In the genomic region with DNA sequence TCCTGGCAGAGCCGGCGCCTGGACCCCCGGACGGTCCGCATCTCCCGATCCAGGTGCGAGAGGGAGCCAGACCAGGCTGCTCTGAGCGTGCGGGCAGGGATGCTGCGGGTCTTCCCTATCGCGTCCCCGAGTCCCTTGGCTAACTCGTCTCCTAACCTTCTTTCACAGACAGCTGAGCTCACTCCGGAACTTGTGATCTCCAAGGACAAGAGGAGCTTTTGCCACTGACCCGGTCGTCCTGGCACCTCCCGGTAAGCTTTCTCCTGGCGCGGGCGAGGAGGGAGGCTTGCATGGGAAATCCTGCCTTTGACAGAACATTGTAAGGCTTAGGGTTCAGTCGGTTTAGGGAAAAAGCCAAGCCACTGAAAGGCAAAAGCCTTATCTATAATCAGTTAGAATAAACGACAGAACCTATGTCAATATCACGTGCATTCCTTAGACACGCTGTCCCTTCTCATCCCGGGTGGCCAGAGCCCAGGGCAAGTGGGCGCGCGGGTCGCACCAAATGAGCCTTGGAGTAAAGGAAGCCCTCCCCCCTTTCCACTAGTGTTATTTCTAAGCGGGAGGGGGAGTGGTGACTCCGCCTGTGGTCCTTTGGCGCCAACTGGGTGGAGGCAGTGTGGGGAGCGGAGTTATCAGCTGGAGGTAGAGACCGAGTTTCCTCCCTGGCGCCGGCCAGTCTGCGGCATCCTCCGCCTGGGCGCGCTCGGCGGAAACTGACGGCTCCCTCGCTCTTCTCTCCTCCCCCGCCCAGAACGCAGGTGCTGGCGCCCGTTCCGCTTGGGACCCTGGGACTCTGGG, we compare ENCODE assay signal across 8 mouse cellular contexts. TPM values are rescaled to one million over a fixed set of nuclear protein-coding genes. Genes with fewer than 3 reads are reported as not detected.
DNase-seq lines count a peak whose midpoint lies in the region; ATAC-seq and TF ChIP-seq lines count a peak whose summit lies in the region.

No protein-coding gene starts in this region.

- peaks cover 28% of the 10 kb centered on the region for H3K4me1 ChIP-seq in embryonic fibroblast, embryonic 13.5 days (ENCODE audit: control insufficient read depth, insufficient read depth, low read length)

- TF ChIP-seq POLR2A in embryonic fibroblast, embryonic 13.5 days (IDR thresholded peaks at IDR 0.05; ENCODE audit: low read depth, low read length) = peak; percentile 30; the same call in 1 of the 2 replicates

- H3K4me3 ChIP-seq in left cerebral cortex, adult 2 months = peak overlapping the region; percentile 60
- H3K4me3 ChIP-seq in embryonic fibroblast, embryonic 13.5 days (ENCODE audit: insufficient read depth, low read length) = peak overlapping the region; percentile 68

- ATAC-seq in megakaryocyte progenitor cell, adult 5-6 weeks (replicated peaks; ENCODE audit: poor library complexity) = peak; percentile 41

- no peak for TF ChIP-seq CTCF in left cerebral cortex, adult 2 months (IDR thresholded peaks at IDR 0.05)
- TF ChIP-seq CTCF in embryonic fibroblast, embryonic 13.5 days (IDR thresholded peaks at IDR 0.05; ENCODE audit: borderline replicate concordance, insufficient read depth, low read length) = no peak

- DNase-seq in left cerebral cortex, adult 2 months (ENCODE audit: extremely low spot score in 1 of 2, low spot score in 2 of 2) = no peak
- DNase-seq in left cerebral cortex, adult 8-10 months (ENCODE audit: low spot score in 2 of 2) = no peak
- peak; percentile 87 for DNase-seq in heart, postnatal 14 days
- peak; percentile 87 to 91 for DNase-seq in kidney, postnatal 36 days
- peak; percentile 52 to 59 for DNase-seq in spleen, postnatal 14 days (ENCODE audit: low spot score in 2 of 2)
- no peak for DNase-seq in layer of hippocampus, postnatal 14 days (ENCODE audit: low spot score in 2 of 2)

- peak overlapping the region; percentile 85 for H3K27ac ChIP-seq in left cerebral cortex, adult 2 months
- H3K27ac ChIP-seq in embryonic fibroblast, embryonic 13.5 days (ENCODE audit: insufficient read depth, low read length) = peak overlapping the region; percentile 93

- intact Hi-C loops in left cerebral cortex, adult 2 months (cut with DNase I) = loop anchor here (5.0 kb wide), 1 partner anchor 42 kb away; no protein-coding TSS in a partner anchor
- intact Hi-C loops in heart, postnatal 14 days (cut with DNase I) = no loop called here

RNA-seq across cellular contexts. Expression of a gene that starts 1.0 kb away (rescaled TPM):
- 10 to 100 TPM; 26.8 to 36.1 TPM for total RNA-seq in left cerebral cortex, adult 2 months (2021)
- total RNA-seq in left cerebral cortex, adult 8-10 months (2022) = 10 to 100 TPM; 34.7 to 39.3 (median 38.4) TPM
- 201 and 239 TPM in 2 replicates for polyA plus RNA-seq in embryonic fibroblast, embryonic 13.5 days (2011; ENCODE audit: insufficient read length, low read depth, missing spikeins)
- 10 to 100 TPM; 85.4 to 93.7 TPM for total RNA-seq in heart, postnatal 14 days (2021)
- total RNA-seq in megakaryocyte progenitor cell, adult 5-6 weeks (2015) = 0.44 and 1.4 TPM in 2 replicates
- total RNA-seq in megakaryocyte progenitor cell, adult 5-6 weeks (2017) = 1.0 and 2.4 TPM in 2 replicates
- total RNA-seq in layer of hippocampus, postnatal 14 days (2021) = 10 to 100 TPM; 77.9 to 91.6 TPM

RNA-seq across cellular contexts. Expression of a gene that starts 27.9 kb away (rescaled TPM):
- 1 to 10 TPM in 1 of 2 experiments, under 1 TPM in 1; 0.36 to 1.3 TPM for total RNA-seq in left cerebral cortex, adult 2 months (2021)
- 1 to 10 TPM in 1 of 4 experiments, under 1 TPM in 3; 0.37 to 1.3 (median 0.48) TPM for total RNA-seq in left cerebral cortex, adult 8-10 months (2022)
- 0.78 and 1.1 TPM in 2 replicates for polyA plus RNA-seq in embryonic fibroblast, embryonic 13.5 days (2011; ENCODE audit: insufficient read length, low read depth, missing spikeins)
- total RNA-seq in heart, postnatal 14 days (2021) = 10 to 100 TPM in 1 of 2 experiments, 1 to 10 TPM in 1; 9.4 to 10.4 TPM
- total RNA-seq in megakaryocyte progenitor cell, adult 5-6 weeks (2015) = 5.6 and 7.5 TPM in 2 replicates
- 5.9 and 6.1 TPM in 2 replicates for total RNA-seq in megakaryocyte progenitor cell, adult 5-6 weeks (2017)
- 1 to 10 TPM; 1.1 to 1.4 TPM for total RNA-seq in layer of hippocampus, postnatal 14 days (2021)

Comparison
In these comparisons a context has a peak if more than half of its experiments do, and no peak if none do; other contexts are left out.
1. DNase-seq: peak in heart, postnatal 14 days (2 of 2), kidney, postnatal 36 days (2 of 2) and spleen, postnatal 14 days (2 of 2); none in left cerebral cortex, adult 2 months (0 of 2), left cerebral cortex, adult 8-10 months (0 of 2) and layer of hippocampus, postnatal 14 days (0 of 2).
2. RNA of a gene that starts 1.0 kb away (total RNA-seq): 85.4 to 93.7 TPM in heart, postnatal 14 days, 77.9 to 91.6 TPM in layer of hippocampus, postnatal 14 days, 34.7 to 39.3 TPM in left cerebral cortex, adult 8-10 months and 26.8 to 36.1 TPM in left cerebral cortex, adult 2 months; 0.44 to 2.4 TPM in megakaryocyte progenitor cell, adult 5-6 weeks; every median in the first group is over 4 times any median in the second.